Mouse (Mus musculus): ENCODE data around the gene Sppl2b. TPM values are rescaled to one million over a fixed set of nuclear protein-coding genes. Genes with fewer than 3 reads are reported as not detected.

The Sppl2b gene
- polyA plus RNA-seq, 1 experiment: 109 TPM

GRCm38 (mm10) chr10:80848571-80848970 lies 6.5 kb upstream of the Sppl2b start:
- Histone ChIP-seq H3K4me1 (ENCODE audit: control insufficient read depth, insufficient read depth, low read length) (no peaks in the 10 kb centered on the region), H3K27ac (ENCODE audit: control insufficient read depth, insufficient read depth, low read depth, low read length, poor library complexity) (no peak overlapping the region), H3K4me3 (replicated peaks; ENCODE audit: control insufficient read depth, low read depth, low read length) (no peak overlapping the region)
- 2% methylated on average over 10 of the region's 10 CpGs for WGBS
- no peak for TF ChIP-seq POLR2A (IDR thresholded peaks at IDR 0.05; ENCODE audit: borderline replicate concordance, control insufficient read depth, low read depth, low read length)

GRCm38 (mm10) chr10:80855749-80856073 lies 636 bp downstream of the Sppl2b start:
- Histone ChIP-seq H3K27ac (ENCODE audit: control insufficient read depth, insufficient read depth, low read depth, low read length, poor library complexity) (peak overlapping the region; percentile 97), H3K4me3 (replicated peaks; ENCODE audit: control insufficient read depth, low read depth, low read length) (peak overlapping the region; percentile 98), H3K4me1 (ENCODE audit: control insufficient read depth, insufficient read depth, low read length) (peaks cover 6% of the 10 kb centered on the region)
- WGBS: 18% methylated on average over 11 of the region's 11 CpGs
- TF ChIP-seq CTCF (IDR thresholded peaks at IDR 0.05; ENCODE audit: control insufficient read depth, insufficient read depth, low read length) (no peak), POLR2A (IDR thresholded peaks at IDR 0.05; ENCODE audit: borderline replicate concordance, control insufficient read depth, low read depth, low read length) (peak; percentile 45; the same call in 1 of the 2 replicates)

- TF ChIP-seq POLR2A (IDR thresholded peaks at IDR 0.05; ENCODE audit: borderline replicate concordance, control insufficient read depth, low read depth, low read length): no peak
- peak; percentile 17; the same call in 1 of the 2 replicates for TF ChIP-seq CTCF (IDR thresholded peaks at IDR 0.05; ENCODE audit: control insufficient read depth, insufficient read depth, low read length)
- 26% methylated on average over 3 of the region's 3 CpGs for WGBS
- Histone ChIP-seq H3K4me1 (ENCODE audit: control insufficient read depth, insufficient read depth, low read length) (peaks cover 6% of the 10 kb centered on the region), H3K27ac (ENCODE audit: control insufficient read depth, insufficient read depth, low read depth, low read length, poor library complexity) (peak overlapping the region; percentile 97), H3K4me3 (replicated peaks; ENCODE audit: control insufficient read depth, low read depth, low read length) (peak overlapping the region; percentile 98)
Measured at GRCm38 (mm10) chr10:80856267-80856666, 1.2 kb downstream of the Sppl2b start.

GRCm38 (mm10) chr10:80856908-80857307 lies 1.8 kb downstream of the Sppl2b start:
- WGBS: 58% methylated on average over 5 of the region's 5 CpGs
- peak overlapping the region; percentile 64 for H3K4me3 ChIP-seq (replicated peaks; ENCODE audit: control insufficient read depth, low read depth, low read length)
- TF ChIP-seq POLR2A (IDR thresholded peaks at IDR 0.05; ENCODE audit: borderline replicate concordance, control insufficient read depth, low read depth, low read length): peak; percentile 71
- no peak for TF ChIP-seq CTCF (IDR thresholded peaks at IDR 0.05; ENCODE audit: control insufficient read depth, insufficient read depth, low read length)
- peaks cover 6% of the 10 kb centered on the region for H3K4me1 ChIP-seq (ENCODE audit: control insufficient read depth, insufficient read depth, low read length)
- H3K27ac ChIP-seq (ENCODE audit: control insufficient read depth, insufficient read depth, low read depth, low read length, poor library complexity): peak overlapping the region; percentile 97

DNA sequence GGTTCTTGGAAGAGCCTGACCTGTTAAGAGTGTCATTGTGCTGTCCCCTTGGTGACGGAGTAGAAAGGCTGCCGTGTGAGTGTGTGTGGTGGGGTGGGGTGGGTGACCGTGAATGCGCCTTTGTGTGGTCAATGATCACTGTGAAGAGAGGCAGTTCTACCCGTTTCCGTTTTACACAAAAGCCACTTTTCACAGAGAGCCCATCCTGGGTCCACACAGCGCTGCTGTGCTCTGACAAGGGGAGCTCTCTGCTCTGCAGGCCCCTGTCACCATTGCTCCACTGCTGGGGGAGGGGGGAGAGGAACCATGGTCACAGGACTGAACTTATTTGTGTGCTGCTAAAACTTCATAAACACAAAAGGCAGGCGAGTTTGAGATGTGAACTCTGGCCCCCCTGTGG lies 2.3 kb downstream of the Sppl2b start:
- WGBS: 52% methylated on average over 8 of the region's 8 CpGs
- Histone ChIP-seq H3K4me3 (replicated peaks; ENCODE audit: control insufficient read depth, low read depth, low read length) (peak overlapping the region; percentile 64), H3K4me1 (ENCODE audit: control insufficient read depth, insufficient read depth, low read length) (peaks cover 6% of the 10 kb centered on the region), H3K27ac (ENCODE audit: control insufficient read depth, insufficient read depth, low read depth, low read length, poor library complexity) (peak overlapping the region; percentile 97)
- TF ChIP-seq CTCF (IDR thresholded peaks at IDR 0.05; ENCODE audit: control insufficient read depth, insufficient read depth, low read length) (no peak), POLR2A (IDR thresholded peaks at IDR 0.05; ENCODE audit: borderline replicate concordance, control insufficient read depth, low read depth, low read length) (no peak)

GRCm38 (mm10) chr10:80857848-80858247 lies 2.8 kb downstream of the Sppl2b start:
- no peak for TF ChIP-seq CTCF (IDR thresholded peaks at IDR 0.05; ENCODE audit: control insufficient read depth, insufficient read depth, low read length)
- TF ChIP-seq POLR2A (IDR thresholded peaks at IDR 0.05; ENCODE audit: borderline replicate concordance, control insufficient read depth, low read depth, low read length): peak; percentile 88
- WGBS: 63% methylated on average over 3 of the region's 3 CpGs
- Histone ChIP-seq H3K4me3 (replicated peaks; ENCODE audit: control insufficient read depth, low read depth, low read length) (peak overlapping the region; percentile 64), H3K4me1 (ENCODE audit: control insufficient read depth, insufficient read depth, low read length) (peaks cover 6% of the 10 kb centered on the region), H3K27ac (ENCODE audit: control insufficient read depth, insufficient read depth, low read depth, low read length, poor library complexity) (peak overlapping the region; percentile 97)

DNA sequence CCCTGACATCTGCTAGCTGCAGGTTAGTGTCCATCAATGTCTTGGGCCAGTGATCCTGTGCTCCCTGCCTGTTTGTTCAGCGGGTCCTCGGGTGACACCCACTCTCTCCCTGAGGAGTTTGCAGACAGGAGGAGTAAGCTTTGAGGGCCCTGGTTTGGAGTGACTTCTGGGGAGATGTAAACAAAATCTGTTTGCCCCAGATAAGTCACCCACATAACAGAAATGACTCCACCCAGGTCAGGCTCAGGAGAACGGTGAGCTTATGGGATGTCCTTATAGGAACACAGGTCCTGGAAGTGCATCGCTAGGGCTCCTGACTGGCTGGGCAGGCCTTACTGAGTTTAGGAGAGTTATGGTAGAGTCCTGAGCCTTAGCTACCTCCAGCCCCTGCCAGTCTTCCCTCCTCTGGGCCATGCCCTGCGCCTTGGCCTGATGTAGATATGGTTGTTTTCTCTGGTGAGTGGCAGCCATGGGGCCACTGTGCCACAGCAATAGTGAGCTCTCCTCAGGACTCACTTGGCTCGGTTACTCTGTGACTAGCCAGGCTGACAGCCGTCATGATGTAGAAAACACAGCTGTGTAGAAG lies 3.4 kb downstream of the Sppl2b start:
- Histone ChIP-seq H3K4me1 (ENCODE audit: control insufficient read depth, insufficient read depth, low read length) (peaks cover 6% of the 10 kb centered on the region), H3K27ac (ENCODE audit: control insufficient read depth, insufficient read depth, low read depth, low read length, poor library complexity) (peak overlapping the region; percentile 97), H3K4me3 (replicated peaks; ENCODE audit: control insufficient read depth, low read depth, low read length) (peak overlapping the region; percentile 64)
- 62% methylated on average over 7 of the region's 7 CpGs for WGBS
- TF ChIP-seq CTCF (IDR thresholded peaks at IDR 0.05; ENCODE audit: control insufficient read depth, insufficient read depth, low read length): no peak
- TF ChIP-seq POLR2A (IDR thresholded peaks at IDR 0.05; ENCODE audit: borderline replicate concordance, control insufficient read depth, low read depth, low read length): peak; percentile 48; the same call in 1 of the 2 replicates

GRCm38 (mm10) chr10:80862305-80862704 lies 7.2 kb downstream of the Sppl2b start:
- Histone ChIP-seq H3K4me3 (replicated peaks; ENCODE audit: control insufficient read depth, low read depth, low read length) (no peak overlapping the region), H3K4me1 (ENCODE audit: control insufficient read depth, insufficient read depth, low read length) (peaks cover 4% of the 10 kb centered on the region; the same call in 1 of the 2 replicates), H3K27ac (ENCODE audit: control insufficient read depth, insufficient read depth, low read depth, low read length, poor library complexity) (peak overlapping the region; percentile 34; the same call in 1 of the 2 replicates)
- TF ChIP-seq CTCF (IDR thresholded peaks at IDR 0.05; ENCODE audit: control insufficient read depth, insufficient read depth, low read length) (no peak), POLR2A (IDR thresholded peaks at IDR 0.05; ENCODE audit: borderline replicate concordance, control insufficient read depth, low read depth, low read length) (no peak)
- WGBS: 91% methylated on average over 5 of the region's 5 CpGs

DNA sequence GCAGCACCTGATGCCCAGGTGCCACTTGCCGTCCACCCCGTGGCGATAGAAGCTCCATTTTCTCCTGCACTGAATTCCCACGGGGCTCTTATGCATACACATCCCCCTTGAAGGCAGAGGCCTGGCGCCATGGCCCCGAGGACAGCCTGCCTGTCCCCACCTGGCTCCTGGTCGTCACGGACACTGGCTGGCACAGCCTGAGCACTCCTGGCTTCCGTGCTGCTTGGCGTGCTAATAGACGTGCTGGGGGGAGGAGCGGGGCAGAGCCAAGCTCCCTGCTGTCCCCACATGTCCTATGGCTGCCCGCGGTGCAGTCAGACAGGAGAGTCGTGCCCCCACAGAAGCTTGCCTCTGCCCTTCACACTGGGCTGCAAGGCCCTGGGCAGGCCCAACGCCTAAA lies 9.4 kb downstream of the Sppl2b start:
- Histone ChIP-seq H3K4me1 (ENCODE audit: control insufficient read depth, insufficient read depth, low read length) (no peaks in the 10 kb centered on the region), H3K27ac (ENCODE audit: control insufficient read depth, insufficient read depth, low read depth, low read length, poor library complexity) (no peak overlapping the region), H3K4me3 (replicated peaks; ENCODE audit: control insufficient read depth, low read depth, low read length) (no peak overlapping the region)
- no peak for TF ChIP-seq CTCF (IDR thresholded peaks at IDR 0.05; ENCODE audit: control insufficient read depth, insufficient read depth, low read length)
- TF ChIP-seq POLR2A (IDR thresholded peaks at IDR 0.05; ENCODE audit: borderline replicate concordance, control insufficient read depth, low read depth, low read length): no peak; the same call in 1 of the 2 replicates
- WGBS: 94% methylated on average over 16 of the region's 16 CpGs

Measured in bone marrow, adult 2 months (tissue).